Mouse (Mus musculus) 3T3-L1 (cell line): Measurements from ENCODE around the gene Gm13305.
"Not testable (repeated sequence)": the region's sequence is repeated elsewhere in the genome, so short reads cannot be mapped to it uniquely, and the experiment has no call there.

Experiments
- DNase-seq: peaks from one replicate; pipeline ENCODE4 v3.0.0-alpha.2; 2015; ENCODE audit warnings: low read depth, low spot score

The Gm13305 gene

GRCm38 (mm10) chr4:42168503-42168902, at the start of gene Gm13305:
Gene Gm13305 (minus strand): TSS chr4:42168603.
- DNase-seq, result not testable (repeated sequence)

DNA sequence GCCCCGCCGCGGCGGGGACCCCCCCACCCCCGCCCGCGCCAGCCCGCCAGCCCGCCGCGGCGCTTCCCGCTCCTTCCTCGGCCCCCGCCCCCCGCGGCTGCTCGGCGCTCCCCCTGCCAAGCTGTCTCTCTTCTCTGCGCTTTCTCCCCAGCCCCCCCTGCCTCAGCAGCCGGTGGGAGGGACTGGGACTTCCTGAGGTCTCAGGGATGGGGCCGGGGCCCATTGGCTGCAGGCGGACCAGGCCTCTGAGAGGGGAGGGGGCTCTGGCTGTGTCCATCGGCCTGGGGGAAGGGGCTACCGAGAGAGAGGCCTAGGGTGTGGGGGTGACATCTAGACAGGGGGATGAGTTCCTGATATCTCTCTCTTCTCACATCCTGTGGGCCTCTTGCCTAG, 16.6 kb upstream of the Gm13305 start:
- DNase-seq, result not testable (repeated sequence)

- DNase-seq, result not testable (repeated sequence)
These were observed 16.0 kb upstream of the Gm13305 start for GRCm38 (mm10) chr4:42184324-42184979.

- DNase-seq, result not testable (repeated sequence)
These were observed 15.1 kb upstream of the Gm13305 start for GRCm38 (mm10) chr4:42183234-42184197.

GRCm38 (mm10) chr4:42178243-42178642, 9.8 kb upstream of the Gm13305 start:
- not testable (repeated sequence) for DNase-seq

DNA sequence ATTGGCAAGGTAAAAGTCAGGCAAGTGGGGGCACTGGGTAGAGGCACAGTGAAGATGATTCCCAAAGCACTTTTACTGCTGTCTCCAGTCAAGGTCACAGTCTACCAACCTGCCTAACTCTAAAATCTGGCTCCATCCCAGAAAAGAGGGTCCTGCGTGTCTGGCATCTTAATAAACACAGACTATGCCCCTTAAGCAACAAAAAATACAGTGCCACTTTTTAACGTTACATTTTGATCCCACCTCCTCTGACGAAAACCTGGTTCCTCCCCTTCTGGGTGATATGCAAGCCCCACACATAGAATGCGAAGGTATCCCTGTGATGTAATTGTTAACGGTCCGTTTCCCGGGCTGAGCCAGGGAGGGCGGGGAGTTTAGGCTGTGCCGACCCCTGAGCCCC, 15.3 kb downstream of the Gm13305 start, which contains the start of gene Gm13306:
Gene Gm13306 (plus strand): TSS at position 301 of the 400 bp plus-strand sequence.
- not testable (repeated sequence) for DNase-seq

DNA sequence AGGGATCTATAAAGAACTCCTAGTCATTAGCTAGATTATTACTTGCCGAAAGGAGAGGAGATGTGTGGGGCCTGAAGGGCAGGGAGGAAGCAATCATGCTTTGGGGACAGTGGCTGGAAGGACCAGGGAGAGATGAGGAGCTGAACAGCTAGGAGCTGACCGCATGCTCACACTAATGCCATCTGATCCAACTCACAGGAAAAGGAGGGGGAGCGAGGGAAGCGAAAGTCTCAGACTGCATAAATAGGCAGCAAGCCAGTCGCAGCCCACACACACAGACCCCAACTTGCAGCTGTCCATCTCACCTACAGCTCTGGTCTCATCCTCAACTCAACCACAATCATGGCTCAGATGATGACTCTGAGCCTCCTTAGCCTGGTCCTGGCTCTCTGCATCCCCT, 53.9 kb downstream of the Gm13305 start, which contains the start of gene Gm13304:
Gene Gm13304 (plus strand): TSS at position 301 of the 400 bp plus-strand sequence.
- not testable (repeated sequence) for DNase-seq
